Mouse (Mus musculus): ENCODE results near the gene Taf7l.

Taf7l gene

DNA sequence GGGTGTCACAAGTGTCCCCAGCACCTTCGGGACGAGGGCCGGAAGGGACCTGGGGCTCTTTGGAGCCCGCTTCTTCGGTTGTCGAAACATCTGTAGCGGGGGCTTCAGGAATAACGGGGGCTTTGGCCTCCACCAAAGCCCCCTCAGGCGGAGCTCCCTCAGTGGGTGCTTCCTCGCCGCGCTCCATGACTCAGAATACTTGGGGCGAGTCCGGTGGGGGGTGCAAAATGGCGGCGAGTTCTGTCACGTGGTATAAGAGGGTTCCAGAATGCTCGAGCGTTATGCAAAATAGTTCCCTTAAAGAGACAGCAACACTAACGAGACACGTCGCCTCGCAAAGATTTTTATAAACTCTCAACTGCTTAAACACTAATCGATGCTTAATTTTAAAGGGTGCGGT is at the start of gene Taf7l:
Taf7l (minus strand) TSS at position 201 of the 400 bp plus-strand sequence.
- in situ Hi-C loops (cut with MboI, MseI): no loop called here

DNA sequence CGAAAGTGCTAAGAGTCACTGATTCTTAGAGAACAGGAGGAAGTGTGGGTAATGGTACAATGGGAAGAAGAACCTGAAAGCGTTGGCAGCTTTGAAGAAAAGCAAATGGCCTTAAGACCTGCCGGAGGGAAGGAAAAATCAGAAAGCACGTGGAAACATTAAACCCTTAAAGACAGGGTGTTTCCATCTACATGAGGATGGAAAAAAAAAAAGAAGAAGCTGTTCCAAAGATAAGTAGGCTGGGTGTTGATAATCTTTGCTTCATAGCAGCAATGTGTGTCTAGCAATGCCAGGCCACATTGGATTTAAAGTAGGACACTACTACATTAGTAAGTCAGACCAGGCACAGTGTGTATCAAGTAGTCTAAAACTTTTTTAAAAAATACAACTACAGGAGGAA is 49.0 kb upstream of the Taf7l start:
- in situ Hi-C loops (cut with MboI, MseI): no loop called here

DNA sequence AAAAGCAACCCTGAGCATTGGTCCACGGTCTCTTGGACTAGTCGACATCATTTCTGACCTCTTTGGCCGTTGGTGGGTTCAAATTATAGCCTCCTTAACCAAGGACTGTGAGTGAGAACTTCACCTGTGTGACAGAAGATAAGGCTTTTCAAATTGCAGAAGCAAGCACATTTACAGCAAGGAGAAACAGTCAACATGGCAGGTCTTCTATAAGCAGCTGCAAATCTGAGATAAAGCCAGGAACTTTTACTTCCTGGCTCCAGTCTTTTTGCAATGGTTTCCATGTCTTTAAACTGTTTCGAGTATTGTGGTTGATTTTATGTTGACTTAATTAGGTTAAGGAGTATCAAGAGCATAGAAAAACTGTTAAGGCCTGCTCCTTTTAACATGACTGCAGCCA is 47.5 kb upstream of the Taf7l start:
- in situ Hi-C loops (cut with MboI, MseI): no loop called here

DNA sequence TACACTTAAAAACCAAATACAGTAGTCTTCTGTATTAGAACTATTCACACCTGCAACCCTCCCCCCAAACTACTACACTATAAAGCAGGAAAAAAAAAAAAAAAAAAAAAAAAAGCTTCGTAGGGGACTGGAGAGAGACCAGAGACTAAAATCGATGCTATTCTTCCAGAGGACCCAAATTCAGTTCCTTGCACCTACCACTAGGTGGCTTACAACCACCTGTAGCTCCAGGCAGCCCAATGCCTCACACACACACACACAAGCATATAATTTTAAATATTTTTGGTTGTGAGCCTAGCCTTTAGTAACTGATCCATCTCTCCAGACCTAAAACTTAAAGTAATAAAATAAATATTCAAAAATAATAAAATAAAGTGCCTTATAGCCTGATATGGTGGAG is 33.2 kb upstream of the Taf7l start:
- in situ Hi-C loops (cut with MboI, MseI): no loop called here

DNA sequence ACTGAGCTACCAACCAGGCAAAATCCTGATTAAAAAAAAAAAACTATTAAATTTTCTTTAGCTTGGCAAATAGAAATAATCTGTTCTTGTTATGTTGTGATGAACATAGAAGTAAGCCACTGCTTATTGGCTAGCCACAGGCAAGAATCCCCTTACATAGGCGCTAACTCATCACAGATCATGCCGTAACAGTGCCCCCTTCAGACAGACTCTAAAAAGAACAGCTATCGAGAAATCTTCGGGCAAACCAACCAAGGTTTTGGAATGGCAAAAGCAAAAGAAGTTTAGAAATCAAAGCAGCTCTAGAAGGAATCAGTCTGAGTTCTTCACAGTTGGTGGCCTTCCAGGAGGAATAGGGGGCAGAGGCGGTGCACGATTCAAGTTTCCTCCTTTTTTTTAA is 31.7 kb upstream of the Taf7l start:
- in situ Hi-C loops (cut with MboI, MseI): no loop called here

DNA sequence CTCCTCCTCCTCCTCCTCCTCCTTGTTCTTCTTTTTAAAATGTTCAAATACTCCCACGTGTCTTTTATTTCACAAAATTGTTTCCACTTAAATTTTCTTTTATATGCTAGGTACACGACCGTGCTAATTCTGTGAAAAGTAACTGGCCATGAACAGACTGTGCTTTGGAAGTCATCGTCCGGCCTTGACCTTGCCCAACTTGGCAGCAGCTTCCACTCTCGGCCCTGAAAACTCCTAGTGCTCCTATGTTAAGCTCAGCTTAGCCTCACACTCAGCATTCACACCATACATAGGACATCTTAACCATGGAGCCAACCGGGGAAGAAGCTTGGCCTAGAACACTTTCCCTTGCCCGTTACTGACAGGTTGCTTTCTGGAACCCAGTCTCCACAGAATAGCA is 24.4 kb upstream of the Taf7l start:
- in situ Hi-C loops (cut with MboI, MseI): no loop called here

DNA sequence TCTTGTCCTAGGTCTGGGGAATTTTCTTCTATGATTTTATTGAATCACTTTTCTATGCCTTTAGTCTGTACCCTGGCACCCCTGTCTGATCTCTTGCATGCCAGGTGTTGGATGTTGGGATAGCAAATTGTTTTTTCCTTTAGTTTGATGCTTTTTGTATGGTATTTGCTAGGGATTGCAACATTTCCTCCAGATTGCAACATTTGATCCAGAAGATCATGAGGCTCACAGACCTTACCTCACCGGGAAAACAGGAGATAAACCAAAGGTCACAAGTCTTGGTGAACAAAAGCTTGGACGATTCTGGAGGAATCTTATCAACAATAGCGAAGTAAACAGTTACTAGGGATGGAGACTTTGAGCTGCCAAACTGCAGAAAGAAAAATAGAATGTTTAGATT is 5.4 kb upstream of the Taf7l start:
- in situ Hi-C loops (cut with MboI, MseI): no loop called here

DNA sequence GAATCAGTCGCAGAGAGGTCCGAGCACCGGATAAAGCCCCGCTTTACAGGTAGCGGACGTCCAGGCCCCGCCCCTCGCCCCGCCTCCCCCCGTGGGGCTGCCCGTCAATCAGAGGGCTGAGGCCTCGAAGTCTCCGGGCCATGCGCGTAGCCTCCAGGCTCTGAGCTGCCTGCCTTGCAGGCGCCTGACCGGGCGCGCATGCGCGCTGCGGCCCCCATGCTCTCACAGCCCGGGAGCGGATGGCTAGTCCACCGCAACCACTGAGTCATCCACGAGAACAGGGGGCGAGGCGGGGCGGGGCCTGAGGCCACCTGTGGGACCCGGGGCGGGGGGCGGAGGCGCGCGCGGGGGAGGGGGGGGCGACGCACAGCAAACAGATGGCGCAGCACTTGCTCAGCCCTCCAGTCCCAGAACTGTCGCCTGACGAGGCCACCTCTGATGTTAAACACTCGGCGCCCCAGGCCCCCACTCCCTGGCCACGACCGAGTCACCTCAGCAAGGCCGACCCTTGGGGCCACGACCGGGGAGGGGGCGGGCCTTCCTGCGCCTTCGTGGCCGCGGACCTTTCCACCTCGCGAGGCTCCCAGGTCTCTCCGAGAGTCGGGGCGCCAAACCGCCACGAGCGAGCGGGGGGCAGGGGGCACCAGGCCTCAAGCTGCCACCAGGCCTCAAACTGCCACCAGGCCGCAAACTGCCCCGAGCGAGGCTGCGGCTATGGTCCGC is 1.1 kb downstream of the Taf7l start:
- in situ Hi-C loops (cut with MboI, MseI): no loop called here

DNA sequence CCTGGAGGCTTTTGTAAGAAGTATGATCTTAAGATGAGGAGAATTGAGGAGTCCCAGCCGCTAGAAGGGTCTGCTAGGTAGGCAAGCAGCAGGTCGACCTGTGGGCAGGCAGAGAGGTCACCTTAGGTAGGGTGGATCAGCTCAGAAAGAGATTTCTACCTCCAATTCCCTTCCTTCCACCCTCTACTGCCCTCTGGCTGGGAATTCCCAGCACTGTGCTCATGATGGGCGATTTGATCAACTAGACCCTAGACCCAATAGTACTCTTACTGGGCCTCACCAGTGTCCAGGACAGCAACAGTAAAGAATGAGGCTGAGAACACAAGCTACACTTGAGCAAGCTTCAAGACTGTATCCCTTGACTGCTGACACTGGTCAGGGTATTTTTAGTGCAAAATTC is 49.0 kb downstream of the Taf7l start:
- in situ Hi-C loops (cut with MboI, MseI): no loop called here

DNA sequence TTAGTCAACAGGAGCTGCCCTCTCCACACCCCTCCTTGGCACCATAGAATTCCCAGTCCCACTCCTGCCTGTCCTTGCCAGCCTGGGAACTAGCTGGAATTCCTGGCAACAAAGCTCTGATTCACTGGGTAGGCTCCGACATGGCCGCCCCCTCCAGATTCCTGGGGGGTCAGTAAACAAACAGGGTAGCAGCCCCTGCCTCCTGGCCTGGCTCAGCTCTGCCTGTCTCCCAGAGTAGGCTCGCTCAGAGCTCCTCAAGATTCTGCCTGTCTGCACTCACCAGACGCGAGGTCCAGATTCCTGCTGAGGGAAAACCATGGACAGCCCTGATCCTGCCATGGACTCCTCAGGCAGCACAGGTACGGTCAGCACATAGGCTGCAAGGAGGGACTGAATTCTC is 49.5 kb downstream of the Taf7l start:
- in situ Hi-C loops (cut with MboI, MseI): no loop called here

DNA sequence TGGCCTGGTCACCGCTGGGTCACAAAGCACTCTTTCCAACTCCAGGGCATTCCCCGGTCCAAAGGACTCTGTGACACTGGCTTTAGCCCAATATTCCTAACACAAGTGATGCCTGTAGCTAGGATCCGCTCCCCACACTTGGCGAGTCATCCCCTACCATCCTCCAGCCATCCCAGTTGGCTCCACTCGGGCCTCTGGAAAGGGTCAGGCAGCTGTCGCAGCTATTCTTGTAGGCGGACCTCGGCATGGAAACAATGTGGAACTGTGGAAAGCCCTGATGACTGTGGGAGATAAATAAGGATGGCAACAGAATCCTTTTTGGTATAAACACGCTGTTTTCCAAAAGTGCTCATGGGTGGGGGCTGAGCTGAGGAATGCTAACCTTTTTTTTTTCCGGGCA is 50.5 kb downstream of the Taf7l start:
- in situ Hi-C loops (cut with MboI, MseI): no loop called here

DNA sequence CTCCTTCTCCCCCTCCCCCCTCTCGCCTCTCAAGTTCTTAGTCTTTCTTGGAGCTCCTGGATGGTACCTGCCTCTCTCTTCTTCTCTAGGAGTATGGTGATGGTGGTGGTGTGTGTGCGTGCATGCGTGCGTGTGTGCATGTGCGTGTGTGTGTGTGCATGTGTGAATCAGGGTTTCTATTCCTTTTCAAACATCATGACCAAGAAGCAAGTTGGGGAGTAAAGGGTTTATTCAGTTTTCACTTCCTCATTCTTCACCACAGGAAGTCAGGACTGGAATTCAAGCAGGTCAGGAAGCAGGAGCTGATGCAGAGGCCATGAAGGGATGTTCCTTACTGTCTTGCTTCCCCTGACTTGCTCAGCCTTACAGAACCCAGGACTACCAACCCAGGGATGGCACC is 52.0 kb downstream of the Taf7l start:
- in situ Hi-C loops (cut with MboI, MseI): no loop called here

DNA sequence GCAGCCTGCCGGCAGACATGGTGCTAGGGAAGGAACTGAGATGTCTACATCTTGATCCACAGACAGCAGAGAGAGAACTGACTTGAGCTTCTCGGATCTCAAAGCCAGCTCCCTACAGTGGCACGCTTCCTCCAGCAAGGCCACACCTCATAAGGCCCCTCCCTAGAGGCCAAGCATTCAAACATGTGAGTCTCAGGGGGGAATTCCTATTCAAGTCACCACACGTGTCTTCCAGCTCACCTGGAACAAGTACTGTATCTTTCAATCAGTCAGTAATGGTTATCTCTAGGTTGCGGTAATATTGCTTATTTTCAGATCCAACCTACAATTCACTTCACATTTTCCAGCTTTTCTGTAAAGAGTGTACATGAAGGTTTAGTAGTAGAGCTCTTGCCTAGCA is 56.2 kb downstream of the Taf7l start:
- in situ Hi-C loops (cut with MboI, MseI): no loop called here

DNA sequence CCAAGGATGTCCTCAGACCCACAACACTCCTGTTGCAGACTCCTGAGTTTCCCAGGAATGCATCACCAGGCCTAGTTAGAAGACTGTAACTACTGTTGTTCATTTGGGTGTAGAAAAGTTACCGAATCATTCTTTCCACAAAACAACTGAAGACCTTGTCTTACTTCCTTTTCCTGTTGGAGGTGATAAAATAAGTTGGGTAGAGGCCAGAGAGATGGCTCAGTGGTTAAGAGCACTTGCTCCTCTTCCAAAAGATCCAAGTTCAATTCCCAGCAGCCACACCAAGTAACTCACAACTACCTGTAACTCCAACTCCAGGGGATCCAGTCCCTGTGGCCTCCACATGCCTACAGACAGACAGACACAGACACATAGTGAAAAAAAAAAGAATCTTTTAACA is 64.2 kb downstream of the Taf7l start:
- in situ Hi-C loops (cut with MboI, MseI): no loop called here

Data from T-helper 17 cell (primary cell).